13 mouse cellular contexts compared by ENCODE assay signal in the genomic region with DNA sequence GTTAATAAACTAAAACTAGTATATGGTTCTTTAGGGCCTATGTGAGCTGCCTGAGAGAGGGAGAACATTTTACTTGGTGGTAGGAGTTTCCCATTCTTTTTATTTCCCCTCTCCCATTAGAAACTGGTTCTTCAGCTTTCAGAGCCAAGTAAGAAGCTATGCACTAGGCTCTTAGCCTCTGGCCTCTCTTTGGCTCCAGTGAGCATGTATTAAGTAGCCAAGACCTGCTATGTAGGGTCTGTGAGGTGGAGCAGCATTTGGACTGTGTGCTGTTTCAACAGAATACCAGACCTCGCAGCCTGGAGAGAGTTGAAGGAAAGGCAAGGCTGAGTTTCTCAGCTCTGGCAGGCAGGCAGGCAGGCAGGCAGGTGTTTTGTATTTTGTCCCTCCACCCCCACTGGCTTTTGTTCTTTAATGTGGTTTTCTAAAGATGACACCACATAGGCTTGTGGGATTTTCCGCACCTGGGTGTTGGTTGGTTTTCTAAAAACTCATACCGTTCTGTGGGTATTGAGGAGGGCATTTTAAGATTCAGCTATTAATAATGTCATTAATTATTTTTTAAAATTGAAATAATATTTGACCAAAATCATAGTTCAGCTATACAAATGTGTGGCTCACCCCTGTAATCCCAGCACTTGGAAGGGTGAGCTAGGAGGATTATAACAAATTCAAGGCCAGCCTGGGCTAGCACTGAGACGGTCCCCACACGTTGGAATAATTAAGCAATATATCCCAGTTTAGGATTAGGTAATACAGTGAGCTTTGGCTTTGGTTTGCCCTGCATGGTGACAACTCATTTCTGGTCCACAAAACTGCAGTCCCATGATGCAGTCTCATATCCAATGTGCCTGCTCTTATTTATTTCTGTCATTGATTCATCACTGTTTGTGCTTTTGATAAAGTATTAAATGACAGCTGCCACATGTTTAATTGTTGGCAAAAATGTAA.
A peak's percentile ranks its signal among the peaks of the same experiment; 100 is the strongest.
DNase-seq lines count a peak whose midpoint lies in the region; ATAC-seq and TF ChIP-seq lines count a peak whose summit lies in the region.
"Had no signal": no experiment of that assay in that cellular context is flagged by ENCODE, and none has a peak within 500 bp of the region (broad histone marks: within the 10 kb centered on the region; RNA-seq: fewer than 3 reads in every experiment).

No protein-coding gene starts in this region.

- no peak for TF ChIP-seq CTCF in layer of hippocampus, adult 2 months (conservative IDR thresholded peaks at IDR 0.05)
- no peak for TF ChIP-seq CTCF in kidney, postnatal 0 days (IDR thresholded peaks at IDR 0.05; ENCODE audit: low read depth)
- TF ChIP-seq CTCF in stomach, postnatal 0 days (IDR thresholded peaks at IDR 0.05; ENCODE audit: low read depth), result no peak

- no peak for DNase-seq in layer of hippocampus, adult 2 months (ENCODE audit: low spot score in 2 of 2)
- no peak for DNase-seq in layer of hippocampus, adult 9-11 months
- DNase-seq in adipocyte (ENCODE audit: low spot score), result peak; percentile 66
- no peak for DNase-seq in kidney, postnatal 0 days (ENCODE audit: low spot score)
- DNase-seq in stomach, postnatal 0 days (ENCODE audit: low spot score), result no peak
- no peak for DNase-seq in cerebellum, postnatal 36 days
- DNase-seq in right cerebral cortex, postnatal 36 days (ENCODE audit: low spot score in 2 of 2), result no peak
- DNase-seq: embryo, embryonic 11 days had no signal

- WGBS in kidney, postnatal 0 days, result 81% methylated on average over 5 of the region's 5 CpGs
- 57% methylated on average over 5 of the region's 5 CpGs for WGBS in stomach, postnatal 0 days
- 88% methylated on average over 5 of the region's 5 CpGs for WGBS in forebrain, embryonic 15.5 days

- H3K9ac ChIP-seq in kidney, postnatal 0 days (ENCODE audit: low read depth, low read length), result no peak overlapping the region
- no peak overlapping the region for H3K9ac ChIP-seq in stomach, postnatal 0 days (ENCODE audit: low read length)
- H3K9ac ChIP-seq in forebrain, embryonic 15.5 days (replicated peaks), result no peak overlapping the region
- H3K9ac ChIP-seq: hindbrain, embryonic 15.5 days had no signal

- no peak for TF ChIP-seq EP300 in stomach, postnatal 0 days (optimal IDR thresholded peaks at IDR 0.05)

- H3K4me2 ChIP-seq in kidney, postnatal 0 days (ENCODE audit: low read length), result no peak overlapping the region
- H3K4me2 ChIP-seq in stomach, postnatal 0 days (replicated peaks; ENCODE audit: low read depth), result no peak overlapping the region; the same call in 1 of the 2 replicates
- H3K4me2 ChIP-seq in forebrain, embryonic 15.5 days (replicated peaks), result no peak overlapping the region
- H3K4me2 ChIP-seq: heart, embryonic 11.5 days; hindbrain, embryonic 15.5 days had no signal

- peak; percentile 73; the same call in 1 of the 2 replicates for ATAC-seq in kidney, postnatal 0 days (replicated peaks; ENCODE audit: low FRiP score, low read depth)
- ATAC-seq in stomach, postnatal 0 days (ENCODE audit: low FRiP score, low TSS enrichment), result peak; percentile 76; the same call in 1 of the 2 replicates
- no peak for ATAC-seq in forebrain, embryonic 15.5 days (replicated peaks)
- ATAC-seq: forebrain, embryonic 14.5 days had no signal

- H3K4me1 ChIP-seq in kidney, postnatal 0 days (replicated peaks; ENCODE audit: insufficient read depth, low read length), result 0 out of 2 replicates have a peak, but pooled peaks cover 14% of the 10 kb centered on the region
- H3K4me1 ChIP-seq in stomach, postnatal 0 days (replicated peaks; ENCODE audit: control insufficient read depth, insufficient read depth), result peaks cover 4% of the 10 kb centered on the region; the same call in 1 of the 2 replicates
- H3K4me1 ChIP-seq in forebrain, embryonic 15.5 days, result peaks cover 35% of the 10 kb centered on the region

- peak overlapping the region; percentile 81; the same call in 1 of the 2 replicates for H3K27ac ChIP-seq in layer of hippocampus, adult 2 months
- H3K27ac ChIP-seq in kidney, postnatal 0 days, result peak overlapping the region; percentile 81
- H3K27ac ChIP-seq in stomach, postnatal 0 days (replicated peaks), result peak overlapping the region; percentile 74
- no peak overlapping the region; the same call in 1 of the 2 replicates for H3K27ac ChIP-seq in forebrain, embryonic 15.5 days (replicated peaks)
- H3K27ac ChIP-seq: hindbrain, embryonic 15.5 days had no signal

- H3K27me3 ChIP-seq in kidney, postnatal 0 days (ENCODE audit: insufficient read depth, low read length), result no peaks in the 10 kb centered on the region
- no peaks in the 10 kb centered on the region for H3K27me3 ChIP-seq in stomach, postnatal 0 days (ENCODE audit: control insufficient read depth, insufficient read depth, low read length)
- H3K27me3 ChIP-seq in forebrain, embryonic 15.5 days, result no peaks in the 10 kb centered on the region
- H3K27me3 ChIP-seq: hindbrain, embryonic 15.5 days; megakaryocyte, embryonic 14.5 days had no signal

- H3K4me3 ChIP-seq in layer of hippocampus, adult 2 months, result no peak overlapping the region
- no peak overlapping the region for H3K4me3 ChIP-seq in kidney, postnatal 0 days (replicated peaks; ENCODE audit: low read depth, low read length)
- H3K4me3 ChIP-seq in stomach, postnatal 0 days (ENCODE audit: low read depth, low read length), result no peak overlapping the region
- H3K4me3 ChIP-seq in forebrain, embryonic 15.5 days, result no peak overlapping the region
- H3K4me3 ChIP-seq: hindbrain, embryonic 15.5 days; megakaryocyte, embryonic 14.5 days had no signal

- H3K9me3 ChIP-seq in kidney, postnatal 0 days (replicated peaks; ENCODE audit: low read length), result no peaks in the 10 kb centered on the region
- no peaks in the 10 kb centered on the region for H3K9me3 ChIP-seq in stomach, postnatal 0 days (ENCODE audit: control insufficient read depth, low read length)
- H3K9me3 ChIP-seq in forebrain, embryonic 15.5 days, result no peaks in the 10 kb centered on the region
- H3K9me3 ChIP-seq: hindbrain, embryonic 15.5 days; megakaryocyte, embryonic 14.5 days had no signal

- H3K36me3 ChIP-seq in kidney, postnatal 0 days (ENCODE audit: insufficient read depth, low read length), result 0 out of 2 replicates have a peak, but pooled peaks cover 8% of the 10 kb centered on the region
- H3K36me3 ChIP-seq in stomach, postnatal 0 days (ENCODE audit: control insufficient read depth, insufficient read depth, low read length), result no peaks in the 10 kb centered on the region
- H3K36me3 ChIP-seq in forebrain, embryonic 15.5 days, result no peaks in the 10 kb centered on the region
- H3K36me3 ChIP-seq: hindbrain, embryonic 15.5 days had no signal
